Mouse (Mus musculus): ENCODE data around the gene Endod1. TPM values are rescaled to one million over a fixed set of nuclear protein-coding genes. Genes with fewer than 3 reads are reported as not detected.

Endod1 gene
- 11.6 and 12.4 TPM in 2 replicates for polyA plus RNA-seq (2015; fragmentation: Nextera tagmentation; extraction: Ambion mirVana)

GRCm38 (mm10) chr9:14381353-14382055 is at the start of gene Endod1:
TSS of gene Endod1 (minus strand) at chr9:14381507.
- peak within 1 kb of the TSS; percentile 79 for H3K9ac ChIP-seq (replicated peaks)
- H3K4me2 ChIP-seq (ENCODE audit: low read depth, low read length): peak within 1 kb of the TSS; percentile 81
- TF ChIP-seq CTCF (IDR thresholded peaks at IDR 0.05; ENCODE audit: low read depth) (no peak), EP300 (IDR thresholded peaks at IDR 0.05; ENCODE audit: low read depth) (no peak)
- peak; percentile 31 for DNase-seq
- no peaks in the 10 kb centered on the region for H3K27me3 ChIP-seq (ENCODE audit: insufficient read depth, low read length)
- no peaks in the 10 kb centered on the region for H3K9me3 ChIP-seq (ENCODE audit: low read length)
- peak within 1 kb of the TSS; percentile 73 for H3K27ac ChIP-seq (ENCODE audit: low read depth)
- H3K4me1 ChIP-seq (ENCODE audit: insufficient read depth): peaks cover 12% of the 10 kb centered on the region
- H3K36me3 ChIP-seq (replicated peaks; ENCODE audit: insufficient read depth, low read length): no peaks in the 10 kb centered on the region
- 11% methylated on average over 8 of the region's 8 CpGs for WGBS (ENCODE audit: insufficient replicate concordance)
- peak; percentile 57 for ATAC-seq
- H3K4me3 ChIP-seq (ENCODE audit: low read depth, low read length): peak within 1 kb of the TSS; percentile 75

- H3K36me3 ChIP-seq (replicated peaks; ENCODE audit: insufficient read depth, low read length): no peaks in the 10 kb centered on the region
- H3K27me3 ChIP-seq (ENCODE audit: insufficient read depth, low read length): no peaks in the 10 kb centered on the region
- H3K9me3 ChIP-seq (ENCODE audit: low read length): no peaks in the 10 kb centered on the region
- ATAC-seq: no peak
- 52% methylated on average over 5 of the region's 5 CpGs for WGBS (ENCODE audit: insufficient replicate concordance)
- no peak overlapping the region for H3K9ac ChIP-seq (replicated peaks)
- H3K4me2 ChIP-seq (ENCODE audit: low read depth, low read length): no peak overlapping the region
- H3K4me1 ChIP-seq (ENCODE audit: insufficient read depth): no peaks in the 10 kb centered on the region; the same call in 1 of the 2 replicates
- H3K27ac ChIP-seq (ENCODE audit: low read depth): no peak overlapping the region
- H3K4me3 ChIP-seq (ENCODE audit: low read depth, low read length): no peak overlapping the region
- TF ChIP-seq EP300 (IDR thresholded peaks at IDR 0.05; ENCODE audit: low read depth): no peak
- TF ChIP-seq CTCF (IDR thresholded peaks at IDR 0.05; ENCODE audit: low read depth): no peak
- no peak for DNase-seq
Measured at GRCm38 (mm10) chr9:14409153-14409552, 27.8 kb upstream of the Endod1 start.

- H3K27ac ChIP-seq (ENCODE audit: low read depth): no peak overlapping the region
- H3K4me2 ChIP-seq (ENCODE audit: low read depth, low read length): no peak overlapping the region
- WGBS (ENCODE audit: insufficient replicate concordance): 39% methylated on average over 4 of the region's 4 CpGs
- H3K4me1 ChIP-seq (ENCODE audit: insufficient read depth): no peaks in the 10 kb centered on the region; the same call in 1 of the 2 replicates
- no peaks in the 10 kb centered on the region for H3K9me3 ChIP-seq (ENCODE audit: low read length)
- H3K9ac ChIP-seq (replicated peaks): no peak overlapping the region
- no peak overlapping the region for H3K4me3 ChIP-seq (ENCODE audit: low read depth, low read length)
- no peaks in the 10 kb centered on the region for H3K36me3 ChIP-seq (replicated peaks; ENCODE audit: insufficient read depth, low read length)
- DNase-seq (no peak), ATAC-seq (no peak)
- TF ChIP-seq CTCF (IDR thresholded peaks at IDR 0.05; ENCODE audit: low read depth) (no peak), EP300 (IDR thresholded peaks at IDR 0.05; ENCODE audit: low read depth) (peak; percentile 61)
- no peaks in the 10 kb centered on the region for H3K27me3 ChIP-seq (ENCODE audit: insufficient read depth, low read length)
Measured at GRCm38 (mm10) chr9:14408044-14408443, 26.7 kb upstream of the Endod1 start.

GRCm38 (mm10) chr9:14406056-14406455 is 24.7 kb upstream of the Endod1 start:
- no peaks in the 10 kb centered on the region; the same call in 1 of the 2 replicates for H3K4me1 ChIP-seq (ENCODE audit: insufficient read depth)
- DNase-seq (no peak), ATAC-seq (no peak)
- H3K27me3 ChIP-seq (ENCODE audit: insufficient read depth, low read length): no peaks in the 10 kb centered on the region
- no peaks in the 10 kb centered on the region for H3K9me3 ChIP-seq (ENCODE audit: low read length)
- H3K36me3 ChIP-seq (replicated peaks; ENCODE audit: insufficient read depth, low read length): no peaks in the 10 kb centered on the region
- no peak overlapping the region for H3K27ac ChIP-seq (ENCODE audit: low read depth)
- no peak overlapping the region for H3K4me2 ChIP-seq (ENCODE audit: low read depth, low read length)
- no peak overlapping the region for H3K4me3 ChIP-seq (ENCODE audit: low read depth, low read length)
- H3K9ac ChIP-seq (replicated peaks): no peak overlapping the region
- TF ChIP-seq EP300 (IDR thresholded peaks at IDR 0.05; ENCODE audit: low read depth): no peak
- no peak for TF ChIP-seq CTCF (IDR thresholded peaks at IDR 0.05; ENCODE audit: low read depth)
- WGBS (ENCODE audit: insufficient replicate concordance): 60% methylated on average over 1 of the region's 1 CpGs

- no peaks in the 10 kb centered on the region for H3K27me3 ChIP-seq (ENCODE audit: insufficient read depth, low read length)
- WGBS (ENCODE audit: insufficient replicate concordance): 74% methylated on average over 1 of the region's 1 CpGs
- no peak for ATAC-seq
- no peak overlapping the region for H3K9ac ChIP-seq (replicated peaks)
- no peaks in the 10 kb centered on the region for H3K9me3 ChIP-seq (ENCODE audit: low read length)
- H3K27ac ChIP-seq (ENCODE audit: low read depth): no peak overlapping the region
- H3K4me2 ChIP-seq (ENCODE audit: low read depth, low read length): no peak overlapping the region
- no peak for DNase-seq
- H3K36me3 ChIP-seq (replicated peaks; ENCODE audit: insufficient read depth, low read length): no peaks in the 10 kb centered on the region
- H3K4me3 ChIP-seq (ENCODE audit: low read depth, low read length): no peak overlapping the region
- H3K4me1 ChIP-seq (ENCODE audit: insufficient read depth): no peaks in the 10 kb centered on the region
- TF ChIP-seq CTCF (IDR thresholded peaks at IDR 0.05; ENCODE audit: low read depth) (no peak), EP300 (IDR thresholded peaks at IDR 0.05; ENCODE audit: low read depth) (no peak)
Measured at GRCm38 (mm10) chr9:14402099-14402498, 20.8 kb upstream of the Endod1 start.

GRCm38 (mm10) chr9:14400392-14400791 is 19.1 kb upstream of the Endod1 start:
- no peaks in the 10 kb centered on the region for H3K36me3 ChIP-seq (replicated peaks; ENCODE audit: insufficient read depth, low read length)
- WGBS (ENCODE audit: insufficient replicate concordance): 54% methylated on average over 5 of the region's 5 CpGs
- no peak for TF ChIP-seq CTCF (IDR thresholded peaks at IDR 0.05; ENCODE audit: low read depth)
- 0 out of 2 replicates have a peak, but pooled peaks have one; percentile 23 for TF ChIP-seq EP300 (IDR thresholded peaks at IDR 0.05; ENCODE audit: low read depth)

More at GRCm38 (mm10) chr9:14400392-14400791, 19.1 kb upstream of the Endod1 start:
- Histone ChIP-seq H3K4me2 (ENCODE audit: low read depth, low read length) (no peak overlapping the region), H3K4me1 (ENCODE audit: insufficient read depth) (peaks cover 5% of the 10 kb centered on the region; the same call in 1 of the 2 replicates), H3K27me3 (ENCODE audit: insufficient read depth, low read length) (no peaks in the 10 kb centered on the region), H3K27ac (ENCODE audit: low read depth) (no peak overlapping the region), H3K9me3 (ENCODE audit: low read length) (no peaks in the 10 kb centered on the region), H3K4me3 (ENCODE audit: low read depth, low read length) (no peak overlapping the region), H3K9ac (replicated peaks) (no peak overlapping the region)
- DNase-seq (no peak), ATAC-seq (peak; percentile 36; the same call in 1 of the 2 replicates)

All from liver, postnatal 0 days (tissue).